Mouse (Mus musculus): ENCODE results near the gene Adora1. TPM values are rescaled to one million over a fixed set of nuclear protein-coding genes. Genes with fewer than 3 reads are reported as not detected.

The Adora1 gene
- polyA plus RNA-seq, 1 experiment = 88.6 TPM

GRCm38 (mm10) chr1:134162510-134163225, 72.6 kb downstream of the Adora1 start:
- DNase-seq (ENCODE audit: extremely low spot score in 1 of 2, low spot score in 1 of 2) = no peak

DNA sequence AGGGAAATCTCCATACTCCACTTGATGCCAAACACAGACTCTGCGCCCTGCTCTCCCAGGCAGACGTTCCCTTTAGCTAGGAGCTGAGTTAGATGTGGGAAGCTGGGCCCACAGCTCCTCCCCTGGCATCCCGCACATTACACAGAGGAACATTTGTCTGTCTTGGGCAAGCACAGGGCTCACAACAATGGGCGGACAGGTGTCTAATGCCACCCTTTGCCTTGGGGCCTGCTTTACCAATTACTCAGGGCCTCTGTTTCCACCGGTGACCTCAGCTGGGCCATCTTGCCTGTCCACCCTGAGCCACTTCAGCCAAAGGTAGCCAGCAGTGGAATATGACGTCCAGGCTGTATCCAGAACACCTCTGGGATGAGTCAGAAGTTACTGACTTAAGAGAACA, 73.8 kb downstream of the Adora1 start:
- no peak for DNase-seq (ENCODE audit: extremely low spot score in 1 of 2, low spot score in 1 of 2)

- DNase-seq (ENCODE audit: extremely low spot score in 1 of 2, low spot score in 1 of 2) = no peak
These were observed 74.8 kb downstream of the Adora1 start for GRCm38 (mm10) chr1:134160404-134160803.

DNA sequence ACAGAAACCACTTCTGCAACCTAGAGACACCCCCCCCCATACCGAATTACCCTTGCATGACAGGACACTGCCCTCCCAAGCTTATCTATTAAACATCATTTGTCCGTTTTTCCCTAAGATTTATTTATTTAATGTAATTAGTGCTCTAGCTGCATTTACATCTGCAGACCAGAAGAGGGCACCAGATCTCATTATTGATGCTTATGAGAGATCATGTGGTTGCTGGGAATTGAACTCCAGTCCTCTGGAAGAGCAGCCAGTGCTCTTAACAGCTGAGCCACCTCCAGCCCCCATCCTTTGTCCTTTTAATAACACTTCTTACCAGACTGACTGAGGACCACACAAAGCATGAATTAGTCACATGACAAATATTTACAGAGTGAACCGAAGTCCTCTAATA, 80.6 kb downstream of the Adora1 start:
- no peak for DNase-seq (ENCODE audit: extremely low spot score in 1 of 2, low spot score in 1 of 2)

DNA sequence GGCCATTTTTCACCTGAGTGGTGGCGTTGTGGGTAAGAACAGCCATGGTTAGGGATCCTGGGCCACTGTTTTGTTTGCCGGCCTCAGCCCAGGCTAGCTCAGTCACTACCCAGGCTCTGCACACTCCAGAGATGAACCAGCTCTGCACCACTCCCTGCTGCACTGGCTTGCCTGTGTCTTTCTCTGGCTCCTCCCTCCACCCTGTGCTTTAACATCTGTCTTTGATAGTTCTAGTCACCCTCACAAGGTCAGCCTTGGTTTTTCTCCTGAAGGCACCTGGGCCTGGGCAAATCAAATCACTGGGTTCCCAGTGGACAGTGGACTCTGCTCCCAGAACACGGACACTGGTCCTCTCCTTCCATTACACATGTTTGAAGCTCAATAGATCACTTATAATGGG, 81.1 kb downstream of the Adora1 start:
- no peak for DNase-seq (ENCODE audit: extremely low spot score in 1 of 2, low spot score in 1 of 2)

DNA sequence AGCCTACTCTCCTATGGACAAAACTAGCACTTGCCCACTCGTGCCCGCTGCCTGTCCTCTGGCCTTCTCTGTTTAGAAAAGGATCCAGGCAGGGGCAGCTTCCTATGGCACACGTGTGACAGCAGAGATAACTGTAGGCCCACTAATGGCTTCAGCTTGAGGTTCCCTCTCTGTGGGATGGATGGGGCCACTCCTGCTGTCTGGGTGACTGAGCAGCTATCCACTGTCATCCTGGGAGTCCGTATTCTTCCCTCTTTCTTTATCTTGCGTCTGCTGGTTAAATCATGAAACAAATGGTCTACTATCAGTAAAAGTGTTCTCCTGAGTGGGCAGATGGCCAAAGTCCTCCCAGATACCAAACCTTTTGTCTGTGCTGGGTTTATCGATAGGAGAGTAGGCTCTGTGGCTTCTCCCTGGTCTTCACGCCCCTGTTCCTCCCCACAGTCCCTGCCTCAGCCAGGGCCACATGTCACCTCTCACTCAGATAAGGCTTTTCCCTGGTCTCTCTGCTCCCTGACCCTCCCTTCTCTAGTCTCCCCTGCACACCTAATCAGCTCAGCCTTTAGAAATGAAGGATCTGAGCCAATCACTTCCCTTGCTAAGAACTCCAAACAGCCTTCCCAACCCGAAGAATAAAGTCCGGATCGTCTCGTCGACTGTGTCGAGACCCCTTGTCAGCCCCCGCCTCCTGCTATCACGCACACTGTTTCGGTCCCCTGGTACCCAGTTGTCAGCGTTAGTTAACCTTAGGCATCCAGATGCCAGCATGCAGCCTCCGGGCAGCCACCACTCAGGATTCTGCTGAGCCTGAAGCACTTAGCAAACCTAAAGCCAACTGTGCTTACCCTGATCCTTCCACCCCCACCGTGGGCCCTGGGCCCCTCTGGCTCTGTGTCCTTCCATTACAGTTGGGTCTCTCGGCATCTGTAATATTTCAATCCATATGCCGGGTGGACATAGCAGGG, 82.3 kb downstream of the Adora1 start:
- no peak for DNase-seq (ENCODE audit: extremely low spot score in 1 of 2, low spot score in 1 of 2)

DNA sequence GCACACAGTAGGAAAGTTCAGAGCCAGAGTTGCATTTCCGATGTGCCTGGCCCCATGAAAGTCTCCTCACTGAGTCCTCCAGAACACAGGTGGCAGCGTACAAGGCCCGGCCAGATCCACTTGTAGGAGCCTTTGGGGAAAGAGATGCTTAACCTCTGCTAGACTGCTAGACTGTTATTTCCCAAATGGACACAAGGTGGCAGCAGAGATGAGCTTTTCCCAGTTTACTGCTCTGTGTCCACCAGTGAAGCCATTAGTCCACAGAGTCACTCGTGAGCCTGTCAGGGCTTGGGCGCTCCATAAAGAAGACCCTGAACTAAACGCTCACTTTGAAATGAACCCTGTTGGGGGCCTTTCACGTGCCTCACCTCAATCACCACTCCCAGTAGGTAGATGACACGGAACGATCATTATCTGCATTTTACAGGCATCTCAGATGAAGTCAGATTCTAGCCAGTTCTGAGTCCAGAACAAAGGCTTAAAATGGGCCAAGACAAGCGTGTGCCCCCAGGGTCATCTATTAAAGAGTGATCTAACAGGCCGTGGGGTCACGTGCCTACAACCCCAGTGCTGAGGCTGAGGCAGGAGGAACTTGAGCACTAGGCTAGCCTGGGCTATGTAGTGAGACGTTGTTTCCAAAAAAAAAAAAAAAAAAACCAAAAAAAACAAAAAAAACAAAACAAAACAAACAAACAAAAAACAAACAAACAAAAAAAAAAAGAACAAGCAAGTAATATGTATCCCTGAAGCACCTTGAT, 83.4 kb downstream of the Adora1 start:
- DNase-seq (ENCODE audit: extremely low spot score in 1 of 2, low spot score in 1 of 2) = peak; percentile 38 to 94

DNA sequence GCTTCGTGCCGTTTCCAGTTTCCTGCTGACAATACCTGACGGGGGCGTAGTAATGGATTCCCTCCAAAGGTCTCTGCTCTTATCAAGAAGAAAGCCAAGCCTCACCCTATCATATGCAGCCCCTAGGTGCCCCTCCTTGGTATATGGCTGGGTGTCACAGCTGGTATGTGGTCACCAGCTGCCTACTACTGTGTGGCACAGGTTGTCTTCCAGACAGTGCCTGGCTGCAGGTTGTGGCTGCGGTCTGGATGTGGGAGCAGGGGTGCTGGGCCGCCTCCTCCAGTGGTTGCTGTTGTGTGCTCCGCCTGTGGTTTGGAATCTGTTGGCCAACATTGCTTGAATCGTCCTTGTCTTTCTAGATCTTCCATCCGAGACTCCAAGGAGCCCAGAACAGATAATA, 84.5 kb downstream of the Adora1 start:
- no peak for DNase-seq (ENCODE audit: extremely low spot score in 1 of 2, low spot score in 1 of 2)

- no peak for DNase-seq (ENCODE audit: extremely low spot score in 1 of 2, low spot score in 1 of 2)
These were observed 85.2 kb downstream of the Adora1 start for GRCm38 (mm10) chr1:134150076-134150475.

Other genes with a start within 250 kb of the Adora1 start
- 9.1 and 16.2 TPM in 2 replicates for gene Fmod, start 198.2 kb downstream of the Adora1 start, polyA plus RNA-seq (2012; rRNA removed)
- gene Btg2, start 156.3 kb downstream of the Adora1 start, polyA plus RNA-seq (2012; rRNA removed) = 18.8 and 32.5 TPM in 2 replicates
- 0.22 and 0.23 TPM in 2 replicates for gene Chit1, start 124.2 kb downstream of the Adora1 start, polyA plus RNA-seq (2012; rRNA removed)
- gene Chil1, start 53.3 kb downstream of the Adora1 start, polyA plus RNA-seq (2012; rRNA removed) = 23.1 and 23.6 TPM in 2 replicates
- gene Mybph, start 42.0 kb downstream of the Adora1 start, polyA plus RNA-seq (2012; rRNA removed) = 0.50 and 1.0 TPM in 2 replicates
- gene Myog, start 54.6 kb upstream of the Adora1 start, polyA plus RNA-seq (2012; rRNA removed) = 0.14 and 0.15 TPM in 2 replicates
- 49.4 TPM in 2 replicates for gene Ppfia4, start 97.5 kb upstream of the Adora1 start, polyA plus RNA-seq (2012; rRNA removed)
- 54.0 and 62.4 TPM in 2 replicates for gene Tmem183a, start 126.5 kb upstream of the Adora1 start, polyA plus RNA-seq (2012; rRNA removed)
- not detected in 2 replicates for gene 4933406M09Rik, start 150.5 kb upstream of the Adora1 start, polyA plus RNA-seq (2012; rRNA removed)
- 14.0 and 15.9 TPM in 2 replicates for gene Cyb5r1, start 170.1 kb upstream of the Adora1 start, polyA plus RNA-seq (2012; rRNA removed)
- 60.4 and 64.3 TPM in 2 replicates for gene Adipor1, start 179.9 kb upstream of the Adora1 start, polyA plus RNA-seq (2012; rRNA removed)
- gene Klhl12, start 220.1 kb upstream of the Adora1 start, polyA plus RNA-seq (2012; rRNA removed) = 26.5 and 28.4 TPM in 2 replicates